Mouse (Mus musculus) frontal cortex, adult 2 months (tissue): ENCODE data around the gene Stpg4. TPM values are rescaled to one million over a fixed set of nuclear protein-coding genes. Genes with fewer than 3 reads are reported as not detected.

Experiments used
- DNase-seq, 2 experiments: peaks; one replicate each; pipeline ENCODE4 v3.0.0; 2022; ENCODE audit warnings: low spot score in 1 of 2; ENCODE audit errors: extremely low spot score in 1 of 2
- polyA plus RNA-seq: library from polyadenylated mRNA; depleted of rRNA; stranded (reverse); fragments of >200 nt; gene quantifications from 2 replicates; pipeline ENCODE4 v1.2.3, GENCODE M21; 2012

Stpg4 gene
- polyA plus RNA-seq, 1 experiment: not detected

DNA sequence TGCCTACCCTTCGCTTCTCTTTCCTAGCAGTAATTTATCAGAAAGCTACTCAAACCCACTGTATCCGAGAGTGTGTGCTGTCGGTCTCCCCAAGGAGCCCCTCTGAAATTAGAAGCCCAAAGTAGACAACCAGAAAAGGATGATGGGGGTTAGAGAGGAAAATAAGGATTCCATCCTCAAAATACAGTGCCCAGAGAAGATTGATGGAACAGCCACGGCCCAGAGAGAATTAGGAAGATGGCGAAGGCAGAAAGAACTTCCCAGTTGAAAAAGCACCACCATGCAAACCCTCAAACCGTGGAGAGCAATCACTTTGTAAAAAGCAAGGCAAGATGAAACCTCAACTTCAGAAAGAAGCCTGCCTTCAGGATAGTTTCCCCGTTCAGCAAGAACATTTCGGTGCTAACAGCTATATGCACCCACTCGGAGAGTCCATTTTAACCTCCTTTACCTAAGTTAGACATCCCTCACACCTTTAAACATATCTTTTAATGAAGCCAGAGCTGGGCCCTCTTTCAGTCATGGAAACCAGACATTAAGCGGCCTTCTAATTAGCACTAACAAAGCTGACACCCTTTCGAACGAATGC is 20.2 kb upstream of the Stpg4 start:
- no peak for DNase-seq

DNA sequence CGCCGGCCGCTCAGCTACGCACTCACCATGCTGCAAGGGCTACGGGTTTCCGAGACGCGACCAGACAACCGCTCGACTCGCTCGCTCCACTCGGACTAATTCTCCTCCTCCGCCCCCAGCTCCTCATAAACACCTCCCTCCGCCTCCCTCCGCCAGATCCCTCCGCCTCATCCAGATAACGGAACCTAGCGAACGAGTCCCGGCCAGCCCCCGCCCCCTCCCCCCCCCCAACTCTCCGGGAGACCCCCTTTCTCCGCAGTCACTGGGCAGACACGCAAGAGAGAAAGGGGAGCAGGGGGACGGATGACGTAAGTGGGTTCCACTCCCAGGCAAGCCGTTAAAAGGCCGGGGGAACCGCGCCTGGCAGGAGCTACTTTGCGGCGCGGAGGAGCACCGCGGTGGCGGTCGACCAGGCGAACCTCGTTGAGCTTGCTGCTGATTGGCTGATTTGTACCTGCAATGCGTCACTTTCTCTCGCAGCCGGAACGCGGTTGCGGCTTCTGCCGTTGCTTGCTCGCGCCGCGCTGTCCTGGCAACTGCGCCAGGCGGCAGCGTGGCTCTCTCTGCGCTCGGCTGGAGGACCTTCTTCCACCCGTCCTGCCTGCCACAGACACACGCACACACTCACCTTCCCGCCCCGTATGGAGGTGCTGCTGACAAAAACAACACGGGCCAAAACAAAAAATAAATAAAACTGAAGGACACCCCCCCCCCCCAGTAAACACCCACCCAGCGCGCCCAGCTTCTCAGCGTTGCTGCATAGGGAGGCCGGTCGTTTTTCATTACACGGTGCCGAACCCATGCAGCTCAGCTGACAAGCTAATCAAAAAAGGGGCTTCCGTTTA is 19.4 kb upstream of the Stpg4 start, which contains the start of gene Calm2:
Calm2 (minus strand) TSS at position 169 of the 845 bp plus-strand sequence.
- DNase-seq: peak; percentile 95 to 99

DNA sequence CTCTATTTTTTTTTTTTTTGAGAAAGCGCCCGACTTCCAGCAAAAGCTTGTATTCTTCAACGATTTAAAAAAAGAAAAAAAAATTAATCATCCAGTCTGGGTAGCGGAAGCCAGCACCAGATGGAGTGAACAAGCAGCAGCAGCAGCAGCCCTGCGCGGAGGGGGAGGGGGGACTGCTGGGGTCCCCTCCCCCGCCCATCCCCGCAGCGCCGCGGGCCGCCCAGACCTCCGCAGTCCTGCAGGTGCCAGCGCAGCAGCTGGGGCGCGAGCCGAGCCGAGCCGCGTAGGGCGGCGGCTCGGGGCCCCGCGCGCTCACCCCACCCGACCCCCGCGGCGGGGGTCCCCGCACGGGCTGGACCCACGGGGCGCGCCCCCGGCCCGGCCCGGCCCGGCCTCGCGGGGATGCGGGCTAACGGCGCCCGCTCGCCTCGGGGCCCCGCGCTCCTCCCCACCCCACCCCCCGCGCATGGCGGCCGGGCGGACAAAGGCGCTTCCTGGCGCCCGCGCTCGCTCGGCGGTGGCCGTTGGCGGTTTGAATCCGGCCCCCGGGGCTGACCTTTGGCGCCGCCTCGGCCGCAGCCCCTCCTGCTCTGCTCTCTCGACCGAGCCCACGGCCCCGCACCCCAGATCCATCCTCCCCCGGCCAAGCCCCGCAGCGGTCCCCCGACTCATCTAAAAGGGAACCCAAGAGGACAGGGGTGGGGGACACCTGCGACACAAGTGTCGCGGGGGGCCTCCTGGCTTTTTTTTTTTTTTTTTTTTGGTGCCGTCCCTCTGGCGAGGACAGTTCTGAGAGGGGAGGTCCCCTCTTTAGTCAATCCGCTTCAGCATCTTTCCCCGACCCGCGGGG is 18.6 kb upstream of the Stpg4 start:
- DNase-seq: peak; percentile 41 to 69

DNA sequence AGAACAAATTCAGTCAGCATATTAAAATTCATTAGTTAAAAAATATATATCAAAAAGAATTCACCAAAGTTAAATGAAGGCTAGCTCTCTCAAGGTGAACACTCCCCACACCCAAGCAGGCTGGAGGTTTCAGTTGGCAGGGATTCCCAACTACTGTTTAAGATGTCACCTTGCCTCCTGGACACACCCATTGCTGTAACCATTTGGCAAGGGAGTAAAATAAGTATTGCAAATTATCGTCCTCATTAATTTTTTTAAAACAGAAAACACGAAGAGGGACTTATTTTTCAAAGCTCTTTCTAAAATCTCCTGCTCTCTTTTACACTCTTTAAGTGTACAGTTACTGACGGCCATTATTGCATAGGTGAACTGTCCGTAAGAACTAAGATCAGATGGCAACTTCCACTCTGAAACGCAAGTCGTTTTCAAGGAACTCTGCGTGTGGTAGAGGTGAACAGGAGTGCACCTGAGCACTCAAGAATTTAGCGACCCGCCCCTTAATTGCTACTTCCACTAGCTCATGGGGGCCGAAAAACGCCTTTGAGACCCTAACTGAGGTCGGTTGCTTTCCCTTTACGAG is 17.9 kb upstream of the Stpg4 start:
- no peak for DNase-seq

DNA sequence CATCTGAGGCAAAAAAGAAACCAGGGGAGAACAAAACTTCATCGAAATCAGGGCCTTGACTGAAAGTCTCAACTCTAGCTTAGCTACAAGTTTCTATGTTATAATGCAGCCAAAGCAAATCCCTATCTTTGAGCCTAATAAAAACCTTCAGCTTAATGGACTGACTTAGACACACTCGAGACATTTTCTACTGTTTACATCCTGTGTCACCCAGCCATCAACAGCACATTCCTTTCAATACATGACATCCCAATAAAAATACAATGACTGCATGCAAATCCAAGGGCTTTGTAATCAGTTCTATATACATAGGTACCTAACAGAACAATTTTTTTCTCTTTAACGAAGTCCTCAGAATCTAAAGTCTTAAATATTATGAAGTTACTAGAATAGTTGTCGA is 17.2 kb upstream of the Stpg4 start:
- DNase-seq: no peak

DNA sequence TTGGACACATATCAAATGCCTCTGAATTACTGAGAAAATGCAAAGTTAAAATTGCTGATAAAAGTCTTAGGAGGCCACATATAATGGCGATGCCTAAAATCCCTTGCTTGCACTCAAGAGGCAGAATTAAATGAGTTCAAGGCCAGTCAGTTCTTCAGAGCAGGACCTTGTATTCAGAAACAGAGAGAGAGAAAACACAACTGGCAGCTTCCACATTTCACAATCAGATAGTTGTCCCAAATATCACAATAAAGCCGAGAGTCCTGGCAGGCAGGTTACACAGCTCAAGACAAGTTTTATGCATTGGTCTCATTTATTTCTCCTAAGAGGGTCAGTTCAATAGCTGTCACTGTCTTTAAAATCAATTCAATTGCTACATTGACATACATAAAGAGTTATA is 14.0 kb upstream of the Stpg4 start:
- DNase-seq: no peak

DNA sequence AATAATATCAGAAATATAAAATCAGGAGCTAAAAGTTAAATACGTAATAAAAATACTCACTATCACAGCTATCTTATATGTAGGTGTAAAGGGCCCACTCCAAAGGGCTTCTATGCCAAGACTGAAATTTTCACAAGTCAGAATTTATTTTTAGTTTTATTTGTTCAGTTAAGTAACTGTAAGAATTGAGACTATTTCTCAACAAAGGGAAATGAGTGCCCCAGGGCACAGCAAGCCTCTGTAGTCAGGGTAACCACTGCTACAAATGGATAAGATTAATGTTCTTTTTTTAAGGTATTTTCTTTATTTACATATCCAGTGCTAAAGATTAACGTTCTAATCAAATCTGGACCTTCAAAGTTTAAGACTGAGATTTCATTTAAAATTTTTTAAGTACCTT is 11.9 kb upstream of the Stpg4 start:
- DNase-seq: no peak

DNA sequence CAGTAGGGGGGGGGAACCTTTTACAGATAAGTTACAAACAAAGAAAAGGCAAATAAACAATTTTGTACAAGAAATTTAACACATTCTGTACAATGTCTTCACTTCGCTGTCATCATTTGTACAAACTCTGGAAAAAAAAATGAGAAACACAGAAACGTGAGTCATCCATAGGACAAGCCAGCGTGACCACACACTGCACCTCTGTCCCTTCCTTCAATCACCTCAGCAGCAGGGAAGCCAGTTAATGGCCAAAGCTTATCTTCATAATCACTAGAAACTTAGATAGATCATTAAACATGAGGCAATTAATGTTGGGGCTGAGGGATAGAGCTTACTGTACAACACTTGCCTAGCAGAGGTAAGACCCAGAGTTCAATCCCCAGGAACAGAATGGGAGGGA is 6.4 kb upstream of the Stpg4 start:
- no peak for DNase-seq

DNA sequence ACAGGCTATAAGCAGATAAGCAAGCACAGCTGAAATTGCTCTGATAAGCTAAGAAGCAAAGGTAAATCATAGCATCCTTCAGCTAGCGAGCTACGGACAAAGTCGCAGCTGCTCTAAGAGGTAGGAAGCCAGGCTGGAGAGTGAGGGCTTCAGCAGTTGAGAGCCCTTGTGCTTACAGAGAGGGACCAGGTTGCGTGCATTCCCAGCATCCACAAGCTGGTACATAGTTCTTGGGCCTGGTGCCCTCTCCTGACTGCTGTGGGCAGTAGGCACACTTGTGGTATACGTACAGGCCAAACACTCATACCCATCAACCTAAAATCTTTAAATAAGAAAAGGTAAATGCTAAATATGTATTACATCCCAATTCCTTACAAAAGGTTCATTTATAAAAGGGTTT is 5.2 kb upstream of the Stpg4 start:
- DNase-seq: no peak

DNA sequence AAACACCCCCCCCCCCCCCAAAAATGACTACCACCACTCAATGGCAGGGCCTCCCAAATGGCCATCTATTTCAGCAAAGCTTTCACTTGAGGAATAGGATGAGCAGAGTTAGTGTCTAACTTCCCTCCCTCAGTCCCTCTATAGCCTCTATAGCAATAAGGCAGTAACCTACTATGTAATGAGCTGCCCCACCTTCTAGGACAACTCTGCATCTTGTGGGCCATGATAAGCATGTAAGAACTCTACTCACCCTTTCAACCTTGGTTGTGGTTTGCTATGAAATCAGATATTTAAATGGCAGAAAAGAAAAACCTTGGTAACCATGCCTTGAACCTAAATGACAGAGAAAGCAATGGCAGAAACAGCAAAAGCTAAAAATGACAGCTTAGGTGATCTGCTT is 4.8 kb upstream of the Stpg4 start:
- no peak for DNase-seq

DNA sequence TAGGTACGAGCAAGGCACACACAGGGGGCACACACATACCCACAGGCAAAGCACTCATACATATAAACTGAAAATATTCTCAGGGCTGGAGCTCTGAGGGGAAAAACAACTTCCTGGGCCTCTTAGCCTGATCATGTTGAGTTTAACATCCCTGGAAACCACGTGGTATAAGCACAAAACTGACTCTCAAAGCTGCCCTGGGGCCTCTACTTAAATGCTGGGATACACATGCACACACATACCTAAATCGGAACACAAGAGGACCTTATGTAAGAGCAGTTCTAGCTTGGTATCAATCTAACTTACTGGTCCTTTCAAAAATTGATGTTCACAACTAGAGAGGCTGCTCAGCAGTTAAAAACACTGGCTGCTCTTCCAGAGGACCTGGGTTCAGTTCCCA is 1.9 kb upstream of the Stpg4 start:
- no peak for DNase-seq

DNA sequence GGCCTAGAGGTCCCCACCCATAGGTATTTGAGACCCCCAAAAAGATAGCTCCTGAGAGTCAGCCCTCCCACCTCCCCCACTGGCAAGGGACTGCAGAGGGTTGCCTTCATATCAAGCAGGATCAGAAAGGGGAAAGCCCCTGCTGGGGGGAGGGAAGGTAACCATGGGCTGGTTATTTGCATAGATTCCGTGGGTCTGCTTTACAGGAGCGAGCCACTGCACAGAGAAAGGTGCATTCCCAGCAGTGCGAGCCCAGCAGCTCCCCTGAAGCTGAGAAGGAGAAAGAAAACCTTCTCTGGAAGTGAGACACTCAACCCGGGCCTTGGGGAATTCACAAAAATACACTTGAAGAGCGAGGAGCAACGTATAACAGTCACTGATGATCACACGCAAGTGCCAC is 9.5 kb downstream of the Stpg4 start:
- DNase-seq: no peak

DNA sequence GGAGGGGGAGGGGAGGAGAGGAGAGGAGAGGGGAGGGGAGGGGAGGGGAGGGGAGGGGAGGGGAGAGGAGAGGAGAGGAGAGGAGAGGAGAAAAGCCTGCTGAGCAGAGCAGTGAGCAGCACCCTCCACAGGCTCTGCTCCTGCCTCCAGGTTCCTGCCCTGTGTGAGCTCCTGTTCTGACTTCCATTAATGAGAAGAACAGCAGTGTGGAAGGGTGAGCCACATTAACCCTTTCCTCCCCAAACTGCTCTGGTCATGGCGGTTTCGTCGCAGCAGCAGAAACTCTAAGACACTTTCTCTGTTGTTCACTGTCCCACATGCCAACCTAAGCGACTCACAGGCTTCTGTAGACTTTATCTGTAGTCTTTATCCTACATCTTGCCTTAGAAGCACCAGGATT is 20.9 kb downstream of the Stpg4 start:
- DNase-seq: no peak

DNA sequence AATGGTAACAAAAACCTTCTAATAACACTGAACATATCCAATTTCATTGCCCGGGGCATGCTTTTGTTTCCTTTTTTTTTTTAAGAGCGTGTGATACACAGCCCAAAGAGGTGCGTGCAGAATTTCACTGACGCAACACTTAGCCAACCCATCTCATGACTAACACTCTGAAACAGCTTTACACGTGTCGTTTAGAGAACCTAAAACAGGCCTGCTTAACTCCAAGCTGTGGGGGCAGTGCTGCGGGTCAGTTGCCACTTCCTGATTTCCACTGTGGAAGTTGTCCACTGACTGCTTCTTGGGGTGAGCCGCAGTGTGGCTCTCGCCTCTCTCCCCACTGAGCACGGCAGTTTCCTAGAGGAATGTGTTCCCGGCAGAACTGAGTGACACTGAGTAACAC is 22.0 kb downstream of the Stpg4 start:
- DNase-seq: no peak

DNA sequence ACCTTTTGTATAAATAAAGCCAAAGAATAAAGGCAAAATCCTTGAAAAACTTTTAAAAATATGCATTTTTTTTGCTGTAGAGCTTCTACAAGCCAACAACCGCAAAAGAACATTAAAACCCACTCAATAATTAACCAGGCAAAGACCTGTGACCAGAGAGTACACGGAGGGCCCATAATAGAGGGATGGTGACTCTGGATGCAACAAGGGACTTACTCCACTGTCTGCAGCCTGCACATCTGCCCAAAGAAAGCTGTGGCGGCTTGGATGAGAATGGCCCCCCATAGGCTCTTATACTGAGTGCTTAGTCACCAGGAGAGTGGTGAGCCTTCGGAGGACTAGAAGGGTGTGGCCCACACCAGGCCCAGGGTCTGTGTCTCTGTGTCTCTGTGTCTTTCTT is 24.1 kb downstream of the Stpg4 start:
- no peak for DNase-seq

DNA sequence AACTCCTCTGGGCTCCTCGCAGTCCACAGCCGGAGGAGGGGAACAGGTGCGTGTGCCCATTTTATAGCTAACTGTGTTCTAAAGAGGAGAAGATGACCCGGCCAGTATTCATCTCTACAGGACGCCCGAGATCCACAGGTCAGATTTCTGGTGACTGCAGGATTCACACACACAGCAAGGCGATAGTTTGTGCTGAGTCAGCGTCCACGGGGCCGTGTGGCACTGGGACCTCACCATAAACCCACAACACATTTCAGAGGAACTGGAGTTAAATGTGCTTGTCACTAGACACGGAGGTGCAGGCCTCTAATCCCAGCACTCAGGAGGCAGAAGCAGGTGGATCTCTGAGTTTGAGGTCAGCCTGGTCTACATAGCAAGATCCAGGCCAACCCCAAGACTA is 25.1 kb downstream of the Stpg4 start:
- DNase-seq: no peak

DNA sequence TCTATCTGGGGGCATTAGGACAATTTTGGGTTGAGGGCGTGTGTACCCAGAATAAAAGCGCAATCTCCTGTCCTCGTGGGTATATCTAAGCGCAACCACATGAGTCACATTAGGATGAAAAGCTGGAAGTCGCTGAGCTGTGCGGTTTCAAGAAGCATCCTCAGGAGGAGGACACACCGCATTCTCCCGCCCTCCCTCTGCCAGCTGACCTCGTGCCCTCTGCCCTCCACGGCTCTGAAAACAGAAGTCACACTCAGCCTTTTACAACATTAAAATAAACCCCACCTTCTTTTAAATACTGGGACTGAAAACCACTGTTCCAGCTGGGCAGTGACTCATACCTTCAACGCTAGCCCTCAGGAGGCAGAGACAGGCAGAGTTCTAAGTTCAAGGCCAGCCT is 30.5 kb downstream of the Stpg4 start:
- no peak for DNase-seq

DNA sequence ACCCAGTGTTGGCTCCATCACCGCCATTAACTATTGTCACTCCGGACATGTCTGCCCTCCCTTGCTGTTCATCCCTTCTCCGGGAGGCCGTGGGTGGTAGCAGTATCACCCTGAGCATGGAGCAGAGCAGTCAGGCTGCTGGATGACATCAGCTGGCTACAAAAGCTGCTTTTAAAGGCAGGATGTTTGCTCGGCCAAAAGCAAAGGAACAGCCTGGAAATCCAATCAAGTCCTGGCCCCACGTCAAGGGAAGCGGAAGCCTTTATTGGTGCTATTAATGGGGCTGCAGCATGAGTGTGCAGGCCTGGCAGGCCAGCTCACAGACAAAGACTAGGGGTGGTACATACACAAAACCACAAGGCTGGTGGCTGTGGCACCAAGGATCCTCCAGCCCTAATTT is 36.3 kb downstream of the Stpg4 start:
- no peak for DNase-seq

DNA sequence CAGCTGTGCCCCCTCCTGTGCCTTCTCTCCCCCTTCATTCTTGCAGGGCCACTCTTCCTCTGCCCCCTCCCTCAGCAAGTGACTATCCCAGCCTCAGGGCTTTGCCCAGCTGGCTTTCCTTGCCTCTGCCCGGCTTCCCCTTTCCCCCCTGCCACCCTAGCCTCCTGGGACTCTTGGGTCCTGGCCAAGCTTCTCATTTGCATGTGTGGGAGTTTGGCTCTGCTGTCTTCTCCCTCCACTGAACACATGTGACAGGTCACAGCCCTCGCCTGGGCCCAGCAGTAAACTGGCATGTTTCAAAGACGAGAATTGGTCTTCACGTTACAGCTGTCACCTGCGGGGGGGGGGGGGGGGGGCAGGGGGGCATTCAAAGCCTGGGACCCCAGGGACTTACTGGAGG is 40.5 kb downstream of the Stpg4 start:
- DNase-seq: no peak

DNA sequence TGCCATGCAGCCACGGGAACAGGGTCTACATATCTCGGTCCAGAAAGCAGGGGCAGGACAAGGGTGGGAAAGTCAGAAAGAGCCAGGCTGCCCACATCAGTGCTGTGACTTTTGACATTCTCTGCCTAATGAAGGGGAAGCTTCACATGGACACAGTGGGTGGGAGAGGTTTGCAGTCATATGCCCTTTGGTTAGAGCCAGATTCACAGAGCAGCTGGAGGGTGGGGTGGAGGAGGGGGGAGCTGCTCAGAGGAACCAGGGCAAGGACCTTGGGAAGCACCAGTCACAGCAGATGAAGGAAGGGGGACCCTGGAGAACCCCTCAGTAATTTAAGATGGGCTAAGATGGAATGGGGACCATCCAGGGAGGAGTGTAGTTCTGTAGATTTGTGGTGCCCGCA is 41.7 kb downstream of the Stpg4 start:
- no peak for DNase-seq

DNA sequence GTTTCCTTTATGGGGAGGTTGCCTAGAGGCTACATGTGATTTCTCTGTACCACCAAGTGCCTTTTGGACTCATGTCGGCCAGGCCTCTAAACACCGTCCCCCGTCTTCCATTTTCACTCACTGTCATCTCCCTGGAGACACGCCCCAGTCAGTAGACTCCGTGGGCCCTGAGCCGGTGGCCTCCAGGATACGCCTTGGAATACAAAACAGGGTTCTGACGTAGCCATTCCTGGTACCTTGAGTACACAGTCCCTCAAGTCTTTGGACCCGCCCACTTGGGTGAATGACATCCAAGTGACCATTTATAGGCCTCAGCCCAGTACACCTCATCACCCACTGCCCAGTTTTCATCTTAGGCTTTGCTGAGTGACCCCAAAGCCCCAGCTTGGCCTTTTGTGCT is 46.9 kb downstream of the Stpg4 start:
- DNase-seq: no peak
